Mouse (Mus musculus): Measurements from ENCODE around the gene Kdelr3.

Kdelr3 gene

DNA sequence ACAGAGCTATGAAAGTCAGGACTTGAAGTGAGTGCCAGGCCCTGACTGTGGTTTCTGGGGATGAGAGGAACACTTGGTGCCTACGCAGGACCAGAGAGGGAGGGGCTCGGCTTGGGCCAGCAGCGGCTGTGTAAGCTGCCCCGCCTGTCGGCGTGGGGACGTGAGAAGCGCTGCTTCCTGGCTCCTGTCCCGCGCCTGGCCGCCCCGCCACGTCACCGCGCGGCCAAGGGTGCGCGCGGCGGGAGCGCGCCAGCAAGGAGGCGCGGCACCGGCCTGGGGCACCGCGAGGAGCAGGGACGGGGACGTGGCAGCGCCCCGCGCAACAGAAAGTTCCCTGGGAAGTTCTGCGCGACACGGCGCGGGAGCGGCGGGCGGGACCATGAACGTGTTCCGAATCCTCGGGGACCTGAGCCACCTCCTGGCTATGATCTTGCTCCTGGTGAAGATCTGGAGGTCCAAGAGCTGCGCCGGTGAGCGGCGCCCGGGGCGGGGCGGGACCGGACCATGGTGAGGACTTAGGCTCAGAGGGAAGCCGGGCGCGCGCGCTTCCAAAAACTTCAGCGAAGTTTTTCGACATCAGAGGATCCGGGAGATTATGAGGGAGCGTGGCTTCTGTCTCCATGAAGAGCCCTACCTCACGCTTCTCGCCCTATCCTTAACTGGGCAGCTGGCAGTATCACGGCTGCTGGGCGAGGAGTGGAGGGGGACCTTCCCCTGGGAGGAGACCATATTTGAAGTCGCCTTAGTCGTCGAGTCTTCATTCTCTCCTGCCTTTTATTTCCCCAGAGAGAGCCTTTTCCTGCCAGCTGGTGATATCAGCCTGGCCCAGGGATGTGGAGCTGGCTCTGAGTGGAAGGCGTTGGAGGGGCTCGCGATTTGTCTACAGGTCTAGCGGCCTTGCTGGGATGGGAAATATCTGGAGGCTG, at the start of gene Kdelr3:
Gene Kdelr3, plus strand, starts transcription at position 241 of the 926 bp plus-strand sequence.
- DNase-seq (ENCODE audit: low spot score in 2 of 2), result peak; percentile 77 to 84

DNA sequence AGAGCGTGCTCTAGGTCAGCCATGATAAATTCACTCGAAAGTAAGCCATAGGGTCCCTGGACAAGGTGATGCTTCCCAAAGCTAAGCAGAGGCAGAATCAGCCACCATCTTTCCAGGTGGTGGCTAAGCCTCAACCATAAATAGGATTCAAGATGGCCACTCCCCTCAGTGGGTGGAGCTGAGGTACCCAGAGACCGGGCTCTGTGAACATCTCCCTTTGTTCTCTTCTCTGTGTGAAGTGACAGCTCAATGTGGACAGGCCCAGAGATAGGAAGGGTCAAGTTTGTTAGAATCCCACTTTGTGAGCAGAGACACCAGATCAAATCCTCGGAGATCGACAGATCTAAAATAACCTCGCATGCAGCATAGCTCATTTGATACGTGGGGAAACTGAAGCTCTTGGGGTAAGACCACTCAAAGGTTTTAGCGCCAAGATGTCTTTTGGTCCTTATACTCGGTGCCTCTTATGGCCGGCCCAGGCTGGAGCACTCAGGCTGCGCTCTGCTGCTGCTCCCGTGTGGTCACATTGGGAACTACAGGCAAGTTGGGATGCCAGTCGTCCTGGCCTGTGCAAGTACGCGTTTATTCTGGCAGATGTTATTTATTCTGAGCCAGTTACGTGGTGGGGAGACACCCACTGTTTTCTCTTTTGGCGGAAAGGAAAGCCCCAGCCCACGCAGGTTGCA, 49.5 kb upstream of the Kdelr3 start:
- DNase-seq (ENCODE audit: low spot score in 2 of 2), result peak; percentile 71 to 79

DNA sequence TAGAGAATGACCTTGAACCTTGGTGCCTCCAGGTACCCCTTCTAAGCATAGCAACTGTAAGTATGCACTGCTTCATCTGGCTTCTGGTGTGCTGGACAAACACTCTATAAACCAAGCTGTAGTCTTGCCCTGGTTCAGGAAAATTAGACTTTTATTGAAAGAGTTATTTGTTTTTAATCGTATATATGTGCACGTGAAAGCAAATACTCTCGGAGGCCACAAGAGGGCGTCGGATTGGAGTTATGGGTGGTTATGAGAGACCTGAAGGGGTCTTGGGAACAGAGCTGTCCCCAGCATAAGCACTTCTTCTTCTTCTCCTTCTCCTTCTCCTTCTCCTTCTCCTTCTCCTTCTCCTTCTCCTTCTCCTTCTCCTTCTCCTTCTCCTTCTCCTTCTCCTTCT, 46.6 kb upstream of the Kdelr3 start:
- DNase-seq (ENCODE audit: low spot score in 2 of 2), result no peak

DNA sequence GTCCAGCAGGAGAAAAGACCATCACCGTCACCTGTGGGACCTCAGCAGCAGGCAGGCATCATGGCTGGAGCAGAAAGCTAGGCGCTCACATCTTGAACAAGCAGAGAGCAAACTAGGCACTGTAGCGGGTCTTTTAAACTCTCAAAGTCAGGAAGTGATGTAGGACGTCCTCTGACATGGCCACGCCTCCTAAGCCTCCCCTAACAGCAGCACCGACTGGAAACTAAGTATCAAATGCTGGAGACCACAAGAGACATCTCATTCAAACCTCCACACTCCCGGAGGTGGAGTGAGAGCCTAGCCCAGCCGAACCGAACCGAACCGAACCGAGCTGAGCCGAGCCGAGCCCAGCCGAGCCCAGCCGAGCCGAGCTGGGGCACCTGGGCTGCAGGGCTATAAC, 45.6 kb upstream of the Kdelr3 start:
- no peak for DNase-seq (ENCODE audit: low spot score in 2 of 2)

DNA sequence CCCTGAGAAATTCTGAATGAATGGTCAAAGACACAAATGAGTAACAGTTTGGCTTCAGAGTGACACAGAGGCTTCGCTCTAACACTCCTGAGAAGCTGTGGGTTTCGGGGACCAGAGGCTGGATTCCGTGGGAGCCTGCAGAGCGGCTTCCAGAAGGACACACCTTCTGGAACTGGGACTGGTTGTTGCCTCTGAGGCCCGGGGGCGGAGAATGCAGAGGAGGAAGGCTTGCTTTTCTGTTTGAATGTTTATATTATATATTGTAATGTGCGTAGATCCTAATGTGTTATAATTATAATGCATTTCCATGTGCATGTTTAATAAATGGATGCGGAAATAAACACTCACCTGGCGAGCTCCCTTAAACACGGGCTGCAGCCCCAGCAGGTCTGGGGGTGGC, 45.1 kb upstream of the Kdelr3 start:
- no peak for DNase-seq (ENCODE audit: low spot score in 2 of 2)

DNA sequence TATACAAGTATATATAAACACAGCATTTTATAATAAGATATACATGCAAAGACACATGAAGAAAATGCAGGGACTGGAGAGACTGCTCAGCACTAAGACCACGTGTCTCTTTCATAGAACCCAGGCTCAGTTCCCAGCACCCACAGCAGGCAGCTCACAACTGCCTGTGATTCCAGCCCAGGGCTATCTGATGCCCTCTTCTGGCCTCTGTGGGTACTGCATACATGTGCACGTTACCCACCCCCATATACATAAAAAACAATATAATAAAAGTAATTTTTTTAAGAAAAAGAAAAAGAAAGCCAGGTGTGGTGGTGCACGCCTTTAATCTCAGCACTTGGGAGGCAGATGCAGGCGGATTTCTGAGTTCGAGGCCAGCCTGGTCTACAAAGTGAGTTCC, 43.2 kb upstream of the Kdelr3 start:
- no peak for DNase-seq (ENCODE audit: low spot score in 2 of 2)

DNA sequence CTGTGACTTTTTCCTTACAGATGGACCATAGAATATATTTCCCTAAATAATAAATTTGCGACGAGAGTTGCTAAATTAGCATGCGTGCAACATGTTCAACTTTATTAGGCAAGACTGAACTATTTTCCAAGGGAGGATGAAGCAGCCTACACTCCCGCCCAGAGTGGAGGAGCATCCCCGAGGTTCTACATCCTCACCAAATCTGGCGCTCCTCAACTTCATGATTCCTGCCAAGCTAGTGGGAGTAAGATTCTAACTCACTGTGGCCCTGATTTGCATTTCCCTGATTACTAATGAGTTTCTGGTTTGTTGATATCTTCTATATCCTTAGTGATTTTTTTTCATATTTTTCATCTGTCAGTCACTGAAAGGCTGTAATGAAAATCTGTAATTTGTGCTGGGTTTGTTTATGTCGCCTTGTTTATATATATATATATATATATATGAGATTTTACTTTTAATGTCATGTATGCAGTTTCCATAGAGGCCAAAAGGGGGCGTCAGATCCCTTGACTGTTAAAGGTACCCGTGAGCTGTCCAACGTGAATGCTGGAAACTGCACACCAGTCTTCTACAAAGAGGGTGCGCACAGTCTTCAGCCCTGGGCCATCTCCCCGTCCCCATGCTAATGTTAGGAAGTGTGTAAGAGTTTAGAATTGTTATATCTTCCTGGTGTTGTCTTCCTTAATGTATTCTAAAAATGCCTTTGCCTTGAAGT, 42.4 kb upstream of the Kdelr3 start:
- DNase-seq (ENCODE audit: low spot score in 2 of 2), result no peak

DNA sequence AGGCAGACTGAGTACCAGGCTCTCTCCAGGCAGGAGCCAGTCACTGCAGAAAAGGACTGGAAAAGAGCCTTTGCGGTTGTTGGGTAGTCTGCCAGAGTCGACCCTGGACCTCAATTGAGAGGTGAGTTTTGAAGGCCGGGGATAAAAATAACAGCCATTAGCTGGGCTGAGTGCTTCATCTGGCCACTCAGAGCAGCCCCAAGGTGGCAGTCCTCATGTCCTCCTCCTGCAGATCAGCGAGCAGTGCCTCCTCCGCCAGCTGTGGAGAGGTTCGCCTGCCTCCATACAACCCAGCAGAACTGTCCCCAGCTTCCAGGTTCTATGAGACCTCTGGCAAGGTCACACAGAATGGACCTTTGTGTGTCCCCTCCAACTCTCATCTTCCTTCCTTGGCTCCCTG, 39.0 kb upstream of the Kdelr3 start:
- DNase-seq (ENCODE audit: low spot score in 2 of 2), result no peak

DNA sequence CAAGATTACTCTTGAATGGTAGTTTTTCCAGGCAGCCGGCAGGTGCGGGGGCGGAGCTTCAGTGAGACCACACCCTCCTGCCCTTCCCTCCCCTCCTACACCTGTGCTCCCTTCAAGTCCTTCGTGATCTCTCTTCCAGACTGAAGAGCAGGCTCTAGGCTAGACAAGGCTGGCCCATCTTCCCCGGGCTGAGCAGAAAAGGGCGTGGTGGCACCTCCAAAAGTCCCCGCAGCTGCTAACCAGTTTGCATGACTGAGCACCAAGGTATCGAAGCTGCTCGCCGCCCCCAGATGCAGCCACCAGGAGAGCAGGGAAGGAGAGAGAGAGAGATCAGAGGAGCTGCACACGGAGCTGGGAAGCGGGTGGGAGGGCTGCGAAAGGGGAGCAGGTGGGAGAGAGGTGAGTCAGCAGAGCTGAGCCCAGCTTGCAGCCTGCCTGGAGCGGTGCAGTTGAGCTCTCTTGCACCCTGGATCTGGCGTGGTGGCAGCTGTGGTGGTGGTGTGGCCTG, 35.0 kb upstream of the Kdelr3 start:
- DNase-seq (ENCODE audit: low spot score in 2 of 2), result no peak

DNA sequence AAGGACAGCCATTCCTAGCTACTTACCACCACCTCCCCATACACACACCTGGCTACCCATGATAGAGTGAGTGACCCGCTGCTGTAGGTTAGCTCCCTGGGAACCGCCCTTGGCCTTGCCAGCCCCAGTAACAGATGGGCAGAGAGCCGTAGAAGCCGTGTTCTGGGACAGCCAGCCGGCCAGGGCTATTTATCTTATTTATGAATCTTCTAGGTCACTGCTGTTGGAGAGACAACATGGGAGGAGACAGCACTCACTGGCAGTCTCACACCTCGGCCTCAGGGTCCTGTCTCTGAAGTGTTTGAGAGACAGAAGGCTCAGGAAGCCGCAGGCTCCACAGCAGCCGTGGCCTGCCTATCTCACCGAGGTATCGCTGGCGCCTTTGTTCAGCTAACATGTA, 26.7 kb upstream of the Kdelr3 start:
- DNase-seq (ENCODE audit: low spot score in 2 of 2), result no peak

DNA sequence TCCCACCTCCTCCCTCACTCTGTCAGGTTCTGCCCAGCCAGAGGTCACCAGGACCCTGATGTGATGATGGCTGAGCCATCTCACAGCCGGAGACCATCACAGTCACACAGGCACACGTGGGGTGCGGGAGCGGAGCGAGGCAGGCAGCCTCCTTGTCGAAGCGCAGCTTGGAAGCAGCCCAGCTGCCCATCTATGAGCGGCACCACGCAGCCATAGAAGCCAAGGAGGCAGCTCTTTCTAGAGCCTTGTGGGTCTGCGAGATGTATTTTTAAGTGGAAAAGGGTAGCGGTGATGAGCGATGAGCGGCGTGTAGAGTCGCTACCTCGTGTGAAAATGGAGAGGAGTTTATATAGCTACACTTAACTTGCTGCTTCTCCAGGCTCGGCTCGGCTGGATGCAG, 22.7 kb upstream of the Kdelr3 start:
- DNase-seq (ENCODE audit: low spot score in 2 of 2), result no peak

DNA sequence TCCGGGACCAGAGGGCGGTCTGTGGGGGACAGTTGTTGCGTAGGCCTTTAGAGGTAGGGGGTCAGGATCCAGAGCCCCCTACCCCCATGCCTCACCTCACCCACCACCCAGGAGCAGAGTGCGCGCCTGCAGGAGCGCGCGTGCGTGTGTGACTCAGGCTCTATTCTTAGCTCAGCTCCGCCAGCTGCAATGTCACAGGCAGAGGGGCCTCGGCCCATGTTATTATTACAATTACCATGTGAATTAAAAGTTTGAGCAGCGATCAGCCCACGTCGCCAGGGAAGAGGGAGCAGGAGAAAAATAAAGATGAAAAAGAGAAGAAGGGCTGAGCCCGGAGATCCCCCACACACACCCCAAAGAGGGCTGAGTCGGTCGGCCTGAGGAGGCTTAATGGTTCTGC, 16.1 kb upstream of the Kdelr3 start:
- no peak for DNase-seq (ENCODE audit: low spot score in 2 of 2)

DNA sequence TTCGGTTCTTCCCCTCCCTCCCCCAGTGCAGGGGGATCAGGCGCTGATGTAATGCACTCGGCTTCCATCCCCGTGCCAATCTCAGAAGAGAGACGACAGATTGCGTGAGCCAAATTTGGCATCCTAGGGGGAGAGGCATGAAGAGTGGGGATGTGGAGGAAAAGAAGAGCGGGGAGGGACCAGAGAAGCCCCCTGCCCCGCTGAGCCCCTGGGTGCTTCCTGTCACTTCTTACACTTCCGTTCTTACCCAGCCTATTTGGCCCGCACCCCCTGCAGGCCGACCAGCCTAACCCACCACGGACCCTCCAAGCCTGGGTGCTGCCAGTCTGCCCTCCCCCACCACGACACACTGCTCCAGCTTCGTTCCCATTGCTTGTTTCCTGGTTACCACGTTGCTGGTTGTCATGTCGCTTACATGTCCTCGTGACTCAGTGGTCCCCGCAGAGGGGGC, 13.3 kb upstream of the Kdelr3 start:
- no peak for DNase-seq (ENCODE audit: low spot score in 2 of 2)

DNA sequence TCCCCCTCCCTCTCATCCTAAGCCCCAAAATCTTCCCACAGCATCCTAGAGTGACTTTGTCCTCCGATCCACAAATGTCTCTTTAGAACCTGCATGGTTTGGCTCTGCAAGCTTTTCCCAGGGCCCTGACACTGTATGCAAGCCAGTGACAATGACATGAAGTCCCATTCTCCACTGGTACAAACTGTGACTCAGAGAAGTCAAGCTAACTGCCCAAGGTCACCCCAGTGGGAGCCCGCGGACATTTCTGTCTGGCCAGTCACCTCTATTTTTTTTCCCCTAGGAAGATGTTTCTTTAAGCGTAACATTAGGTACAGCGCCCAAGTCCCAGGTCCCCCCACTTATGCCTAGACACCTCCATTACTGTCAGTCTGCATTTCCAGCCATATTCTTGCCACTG, 12.8 kb upstream of the Kdelr3 start:
- DNase-seq (ENCODE audit: low spot score in 2 of 2), result no peak

DNA sequence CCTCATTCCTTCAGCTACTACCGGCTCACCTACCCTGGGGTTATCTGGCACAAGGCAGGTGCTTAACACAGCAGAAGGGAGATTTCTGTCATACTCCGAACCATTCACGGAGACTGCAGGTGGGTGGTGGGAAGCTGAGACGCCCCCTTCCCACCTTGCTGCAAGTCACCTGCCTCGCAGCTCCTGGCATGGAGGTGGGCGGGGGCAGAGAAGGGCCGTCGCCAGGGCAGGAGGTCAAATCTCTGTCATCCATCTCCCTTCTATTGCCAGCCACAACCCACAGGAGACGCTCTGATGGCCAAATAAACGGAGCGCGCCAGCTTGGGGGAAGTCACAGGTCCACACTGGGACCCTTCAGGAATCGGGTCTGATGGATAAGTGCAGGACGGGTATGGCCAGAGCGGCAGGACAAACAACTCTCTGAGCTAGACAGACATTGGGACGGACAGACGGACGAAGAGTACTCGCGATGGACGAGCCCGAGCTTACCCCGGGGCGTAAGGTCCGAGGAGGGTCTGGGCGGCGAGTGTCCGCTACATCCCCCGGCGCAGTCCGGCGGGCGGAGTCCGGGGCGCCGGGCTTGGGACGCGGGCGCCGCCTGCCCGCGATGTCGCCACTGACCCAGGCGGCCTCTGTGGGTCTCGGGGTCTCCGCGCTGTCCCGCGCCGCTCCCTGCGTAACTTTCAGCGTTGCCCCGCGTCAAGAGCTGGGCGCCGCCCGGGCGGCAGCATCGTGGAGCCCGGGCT, 11.3 kb upstream of the Kdelr3 start, which contains the start of gene Kcnj4:
Gene Kcnj4, minus strand, starts transcription at position 535 of the 746 bp plus-strand sequence.
- DNase-seq (ENCODE audit: low spot score in 2 of 2), result no peak

DNA sequence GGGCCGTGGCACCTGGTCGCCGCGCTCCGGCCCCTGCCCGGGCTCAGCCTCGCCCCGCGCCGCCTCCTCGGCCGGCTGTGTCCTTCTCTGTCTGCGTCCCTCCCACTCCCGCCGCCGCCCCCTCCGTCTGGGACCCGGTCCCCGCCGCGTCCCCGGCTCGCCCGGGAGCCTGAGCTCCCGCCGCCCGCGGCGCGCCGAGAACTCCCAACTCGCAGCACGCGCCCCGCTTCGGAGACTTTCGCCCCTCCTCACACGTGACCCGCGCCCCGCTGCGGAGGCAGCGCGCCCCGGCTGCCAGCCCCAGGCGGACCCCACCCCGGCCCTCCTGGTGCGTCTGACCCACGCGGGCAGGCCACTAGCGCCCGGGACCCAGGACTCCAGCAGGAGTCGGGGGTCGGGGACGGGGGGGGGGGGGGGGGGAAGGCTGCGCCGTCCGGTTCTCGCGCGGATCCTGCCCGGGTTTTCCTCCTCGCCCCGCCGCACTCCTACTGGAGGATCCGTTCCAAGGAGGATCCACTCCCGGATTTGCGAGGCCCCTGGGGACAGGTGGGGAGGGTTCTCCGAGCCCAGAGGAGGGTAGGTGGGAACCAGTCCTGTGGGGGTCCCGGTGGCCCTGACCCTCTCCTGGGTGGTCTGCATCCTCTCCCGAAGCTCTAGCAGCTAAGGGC, 10.5 kb upstream of the Kdelr3 start:
- peak in 1 of 2 experiments; percentile 50 for DNase-seq (ENCODE audit: low spot score in 2 of 2)

DNA sequence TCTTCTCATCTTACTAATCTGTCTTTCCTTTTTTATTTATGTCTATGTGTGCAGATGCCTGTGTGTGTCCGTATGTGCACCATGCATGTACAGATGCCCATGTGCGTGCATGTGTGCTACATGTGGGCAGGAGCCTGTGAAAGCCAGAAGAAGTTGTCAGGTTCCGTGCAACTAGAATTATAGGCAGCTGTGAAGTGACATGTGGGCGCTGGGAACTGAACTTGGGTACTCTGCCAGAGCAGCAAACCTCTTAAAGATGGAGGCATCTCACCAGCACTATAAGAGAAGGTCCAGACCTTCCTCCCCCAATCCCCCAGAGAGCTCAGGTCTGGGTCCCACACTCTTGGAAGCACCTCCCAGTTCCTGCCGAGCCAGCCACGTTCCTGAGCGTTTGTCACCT, 9.8 kb upstream of the Kdelr3 start:
- no peak for DNase-seq (ENCODE audit: low spot score in 2 of 2)

DNA sequence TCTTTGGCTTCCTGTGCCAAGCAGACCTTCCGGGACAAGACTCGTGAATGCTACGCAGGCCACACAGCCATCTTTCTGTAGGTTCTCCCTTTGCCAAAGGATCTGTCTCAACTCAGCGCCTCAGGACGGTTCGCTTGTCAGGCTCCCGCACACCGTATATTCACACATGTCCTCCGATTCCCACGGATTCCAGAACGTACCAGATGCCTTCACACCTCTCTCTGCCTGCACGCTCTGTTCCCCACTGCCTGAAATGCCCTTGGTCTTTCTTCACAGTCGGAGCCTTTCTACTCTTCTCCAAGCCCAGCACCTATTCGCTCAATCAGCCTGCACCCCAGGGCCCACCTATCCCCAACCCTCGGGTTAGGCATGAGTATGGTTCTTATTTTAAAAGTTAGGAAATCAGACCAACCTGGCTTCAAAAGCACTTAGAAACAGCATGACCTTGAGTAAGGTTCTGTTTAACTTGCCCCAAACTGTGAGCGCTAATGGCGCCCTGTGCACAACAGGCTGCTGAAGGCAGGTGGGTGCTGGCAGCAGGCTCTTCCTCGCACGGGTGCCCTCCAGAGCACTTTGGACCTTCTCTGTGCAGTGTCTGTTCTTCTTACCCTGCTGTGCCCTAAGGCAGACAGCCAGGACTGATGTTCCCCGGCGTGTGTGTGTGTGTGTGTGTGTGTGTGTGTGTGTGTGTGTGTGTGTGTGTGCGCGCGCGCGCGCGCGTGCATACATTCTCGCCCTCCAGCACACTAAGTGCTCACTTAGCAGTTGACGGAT, 9.0 kb upstream of the Kdelr3 start:
- DNase-seq (ENCODE audit: low spot score in 2 of 2), result no peak

DNA sequence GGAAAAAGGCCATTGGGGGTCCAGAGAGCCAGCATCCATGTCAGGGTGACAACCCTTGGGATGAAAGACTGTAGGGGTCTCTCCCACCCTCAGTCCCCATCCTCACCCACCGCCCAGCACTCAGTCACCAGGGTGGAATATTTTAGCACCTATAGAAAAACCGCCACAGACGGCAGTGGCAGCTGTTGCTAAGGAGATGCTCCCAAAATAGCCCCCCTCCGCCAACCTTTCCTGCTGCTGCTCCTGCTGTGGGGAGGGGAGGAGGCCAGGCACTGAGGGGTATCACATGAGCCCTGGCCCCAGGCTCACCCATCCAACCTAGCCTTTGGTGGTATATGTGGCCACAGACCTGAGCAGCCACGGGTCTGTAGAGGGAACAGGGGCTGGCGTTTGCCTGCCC, 6.2 kb upstream of the Kdelr3 start:
- DNase-seq (ENCODE audit: low spot score in 2 of 2), result no peak

DNA sequence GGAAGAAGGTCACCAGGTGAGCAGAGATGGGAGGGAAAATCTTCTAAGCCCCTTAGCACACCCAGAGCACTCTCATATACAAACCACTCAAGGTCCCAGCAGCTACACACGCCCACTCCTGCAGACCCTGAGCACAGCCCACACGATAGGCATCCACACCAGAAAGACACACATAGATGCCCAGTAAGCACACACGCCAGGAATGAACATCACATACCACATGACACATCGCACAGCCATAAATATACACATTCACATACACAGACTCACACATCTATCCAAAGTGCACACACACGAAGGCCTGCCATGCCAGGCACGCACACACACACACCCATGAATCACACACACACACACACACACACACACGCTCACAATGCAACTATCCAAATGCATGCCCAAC, 5.8 kb upstream of the Kdelr3 start:
- no peak for DNase-seq (ENCODE audit: low spot score in 2 of 2)

Measured in heart, adult 9 months (tissue).